Mouse (Mus musculus) cerebellum, adult 11 months (tissue): ENCODE data around the gene Slc25a23.

ENCODE experiments used
- DNase-seq: peaks from one replicate; pipeline ENCODE4 v3.0.0; 2022

The Slc25a23 gene

DNA sequence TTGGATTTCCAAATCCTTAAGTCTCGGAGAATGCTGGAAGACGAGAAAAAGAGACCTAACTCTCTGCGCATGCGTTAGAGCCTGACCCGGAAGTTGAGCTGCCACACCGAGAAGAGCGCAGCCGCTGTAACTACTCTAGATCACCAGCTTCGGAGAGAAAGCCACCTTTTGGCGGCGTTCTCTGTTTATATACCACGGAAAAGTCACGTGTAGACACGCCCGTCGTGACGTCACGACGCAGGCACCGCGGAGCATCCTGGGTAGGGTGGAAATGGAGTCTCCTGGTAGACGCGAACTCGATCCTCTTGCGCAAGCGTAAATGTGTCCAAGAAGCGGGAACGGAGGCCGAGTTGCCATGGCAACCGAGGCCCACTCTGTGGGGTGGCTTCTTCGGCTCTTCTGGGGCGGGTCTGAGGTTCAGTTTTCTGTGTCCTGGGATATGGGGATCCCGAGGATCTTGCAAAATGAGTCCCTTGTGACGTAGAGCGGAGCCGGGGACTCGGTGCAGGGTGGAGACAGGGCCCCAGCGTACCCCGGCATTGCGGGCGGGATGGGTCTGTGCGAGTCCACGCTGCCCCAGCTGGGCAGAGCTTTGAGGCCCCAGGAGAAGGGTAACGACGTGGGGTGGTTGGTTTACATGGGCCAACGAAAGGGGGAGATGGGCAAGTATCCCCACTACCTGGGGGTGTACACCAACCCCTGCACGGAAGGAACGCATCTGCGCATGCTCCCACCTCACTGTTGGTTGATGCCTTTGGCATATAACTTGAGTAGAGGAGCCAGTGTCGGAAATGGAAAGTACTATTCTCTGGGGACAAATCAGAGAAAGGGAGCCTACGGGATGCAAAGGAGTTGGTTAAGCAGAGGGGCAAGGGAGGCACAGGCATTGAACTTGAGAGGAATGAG, 48.2 kb downstream of the Slc25a23 start, which contains the start of the genes Gtf2f1 and Gm17949:
Gene Gtf2f1, minus strand, starts transcription at position 53 of the 906 bp plus-strand sequence.
Gene Gm17949, plus strand, starts transcription at position 234 of the 906 bp plus-strand sequence.
- peak; percentile 91 for DNase-seq

DNA sequence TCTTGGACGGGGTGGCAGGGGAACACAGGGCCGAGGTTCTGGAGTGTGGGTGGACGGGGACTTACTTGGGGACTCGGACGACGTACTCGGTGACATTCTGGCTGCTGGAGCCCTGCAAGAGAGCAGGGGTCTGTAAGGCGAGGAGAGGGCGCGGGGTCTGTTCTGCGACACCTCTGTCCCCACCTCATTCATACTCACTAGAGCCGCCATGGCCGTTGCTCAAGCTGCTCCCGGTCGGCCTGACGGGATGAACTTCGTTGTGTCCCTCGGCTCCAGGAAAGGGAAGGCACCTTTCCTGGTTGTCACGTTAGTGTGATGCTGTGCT, 48.8 kb downstream of the Slc25a23 start:
- no peak for DNase-seq

DNA sequence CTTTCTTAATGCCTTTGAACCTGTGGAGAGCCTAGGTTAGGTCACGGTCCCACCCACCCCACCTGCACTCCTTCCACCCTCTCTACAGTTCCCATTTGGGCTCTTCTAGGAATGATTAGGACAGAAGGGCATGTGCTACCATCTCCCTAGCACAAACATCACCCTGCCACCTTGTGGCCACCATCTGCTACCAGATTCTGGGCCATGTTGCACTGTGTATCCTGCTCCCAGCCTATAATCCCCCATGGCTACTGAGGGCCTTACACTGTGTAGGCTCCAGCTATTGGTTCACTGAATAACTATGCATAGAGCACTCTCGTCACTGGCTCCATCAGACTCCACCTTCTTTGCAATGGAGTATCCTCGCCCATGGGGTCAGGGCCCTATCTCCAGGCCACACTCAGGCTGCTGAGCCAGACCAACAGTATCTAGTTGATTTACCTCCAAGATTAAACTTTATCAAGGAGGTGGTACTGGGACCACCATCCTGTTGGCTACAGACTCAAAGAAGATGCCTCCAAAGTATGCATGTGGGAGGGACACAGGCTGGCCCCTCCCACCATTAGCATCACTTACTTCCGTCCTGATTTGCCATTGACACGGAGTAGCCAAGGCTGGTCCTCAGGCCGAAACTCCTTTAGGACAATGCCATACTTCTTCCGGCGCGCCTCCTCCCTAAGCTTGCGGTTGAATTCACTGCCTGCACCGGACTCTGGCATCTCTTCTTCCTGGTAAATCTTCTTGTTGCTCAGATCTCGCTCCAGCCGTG, 52.3 kb downstream of the Slc25a23 start:
- DNase-seq: no peak

DNA sequence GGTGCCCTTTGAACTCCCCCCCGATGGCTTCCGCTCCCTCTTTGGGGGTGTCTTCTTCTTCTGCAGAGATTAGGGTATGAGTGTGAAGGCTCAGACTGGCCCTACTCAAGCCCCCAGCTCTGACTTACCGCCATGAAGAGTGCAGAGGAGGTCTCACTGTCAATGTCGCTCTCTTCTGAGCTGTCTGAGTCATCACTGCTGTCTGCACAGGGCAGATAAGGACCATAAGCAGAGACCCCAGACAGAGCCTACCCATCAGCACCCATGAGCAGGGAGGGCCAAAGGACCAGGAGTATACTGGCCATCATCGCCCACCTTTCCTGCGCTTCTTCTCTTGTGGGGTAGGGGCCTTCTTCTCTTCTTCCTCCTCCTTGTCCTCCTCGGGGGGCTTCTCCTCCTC, 55.7 kb downstream of the Slc25a23 start:
- DNase-seq: no peak

DNA sequence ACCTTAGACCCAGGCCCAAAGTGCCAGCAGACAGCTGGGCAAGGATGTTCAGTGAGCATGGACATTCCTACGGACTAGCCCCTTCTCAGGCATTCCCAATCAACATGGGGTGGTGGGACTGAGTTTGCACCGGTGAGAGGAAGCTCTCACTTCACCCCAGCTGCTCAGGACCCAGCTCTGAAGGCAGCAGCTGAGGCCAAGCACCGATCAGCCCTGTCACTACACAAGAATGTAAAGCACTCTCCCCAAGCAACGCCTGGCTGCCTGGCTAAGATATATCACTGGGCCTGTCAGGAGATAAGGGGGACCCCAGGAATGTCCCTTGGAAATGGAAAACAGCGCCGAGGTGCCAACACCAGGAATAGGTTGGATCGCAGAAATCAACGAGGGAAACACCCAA, 58.4 kb downstream of the Slc25a23 start:
- DNase-seq: no peak

DNA sequence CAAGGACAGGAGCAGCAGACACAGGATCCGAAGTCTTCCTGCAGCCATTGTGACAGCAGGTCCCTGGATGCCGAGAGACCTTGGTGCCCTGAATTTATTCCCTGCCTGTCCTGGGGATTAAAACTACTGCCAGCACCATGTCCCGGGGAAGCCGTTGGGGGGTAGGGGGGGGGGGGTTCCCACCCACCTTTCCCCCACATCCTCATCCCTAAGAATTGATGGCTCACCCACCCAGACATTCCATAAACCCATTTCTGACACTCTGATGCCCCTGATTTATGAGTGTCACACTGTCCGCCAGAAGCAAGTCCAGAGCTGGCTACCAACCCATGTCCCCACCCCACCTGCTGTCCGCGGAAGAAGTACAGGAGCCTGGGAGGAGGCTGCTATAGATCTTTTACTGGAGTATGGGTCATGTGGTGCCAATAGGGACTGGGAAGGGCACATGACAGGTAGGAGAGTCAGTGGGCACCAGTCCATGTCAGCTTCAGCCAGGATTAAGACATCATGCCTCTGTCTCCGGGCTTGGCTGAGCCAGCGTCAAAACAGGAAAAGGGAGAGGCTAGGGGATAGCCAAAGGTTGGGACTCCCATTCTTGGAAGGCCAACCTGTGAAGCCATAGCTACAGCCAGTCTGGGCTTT, 59.6 kb downstream of the Slc25a23 start, which contains the start of gene Pspn:
Gene Pspn, minus strand, starts transcription at position 51 of the 642 bp plus-strand sequence.
- DNase-seq: no peak

DNA sequence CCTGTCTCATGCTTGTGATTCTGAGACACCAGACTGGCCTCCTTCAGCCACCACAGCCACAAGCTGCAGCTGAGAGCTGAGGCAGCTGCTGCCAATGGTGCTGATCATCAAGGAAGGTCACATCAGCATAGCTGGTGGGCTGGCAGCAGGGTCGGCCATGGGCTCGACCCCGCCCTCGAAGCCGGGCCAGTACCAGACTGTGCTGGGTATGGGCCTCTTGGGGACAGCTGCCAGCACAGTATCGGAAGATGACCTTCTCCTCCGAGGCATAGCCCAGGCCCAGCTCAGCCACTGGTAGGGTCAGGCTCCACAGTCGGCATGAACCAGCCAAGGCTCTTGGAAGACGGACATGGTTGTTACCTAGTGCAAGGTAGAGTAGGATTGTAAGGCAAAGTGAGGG, 60.2 kb downstream of the Slc25a23 start:
- DNase-seq: no peak

DNA sequence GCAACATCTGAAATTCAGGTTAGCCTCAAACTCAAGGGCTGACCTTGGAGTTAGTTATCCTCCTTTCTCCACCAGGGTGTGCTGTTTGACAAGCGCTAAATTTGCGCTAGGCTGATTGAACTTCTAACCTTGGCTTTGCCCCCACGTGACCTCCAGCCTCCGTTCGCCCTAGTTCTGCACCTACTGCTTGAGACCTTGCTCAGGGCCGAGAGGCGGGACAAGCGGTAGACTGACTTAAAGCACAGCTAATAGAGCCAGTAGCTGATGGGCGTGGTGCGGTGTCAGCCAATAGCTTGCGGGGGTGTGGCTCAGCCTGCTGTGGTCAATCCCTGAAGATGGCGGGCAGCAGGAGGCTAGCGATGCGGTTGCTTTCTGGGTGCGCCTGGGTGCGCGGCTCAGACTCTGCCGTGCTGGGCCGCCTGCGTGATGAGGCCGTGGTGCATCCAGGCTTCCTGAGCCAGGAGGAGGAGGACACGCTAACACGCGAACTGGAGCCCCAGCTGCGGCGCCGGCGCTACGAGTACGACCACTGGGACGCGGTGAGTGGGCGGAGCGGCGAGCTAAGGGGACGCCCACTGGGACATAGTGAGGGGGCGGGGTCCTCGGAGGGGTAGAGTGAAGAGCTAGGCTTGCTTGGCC, 62.5 kb downstream of the Slc25a23 start, which contains the start of gene Alkbh7:
Gene Alkbh7, plus strand, starts transcription at position 311 of the 639 bp plus-strand sequence.
- DNase-seq: peak; percentile 93

DNA sequence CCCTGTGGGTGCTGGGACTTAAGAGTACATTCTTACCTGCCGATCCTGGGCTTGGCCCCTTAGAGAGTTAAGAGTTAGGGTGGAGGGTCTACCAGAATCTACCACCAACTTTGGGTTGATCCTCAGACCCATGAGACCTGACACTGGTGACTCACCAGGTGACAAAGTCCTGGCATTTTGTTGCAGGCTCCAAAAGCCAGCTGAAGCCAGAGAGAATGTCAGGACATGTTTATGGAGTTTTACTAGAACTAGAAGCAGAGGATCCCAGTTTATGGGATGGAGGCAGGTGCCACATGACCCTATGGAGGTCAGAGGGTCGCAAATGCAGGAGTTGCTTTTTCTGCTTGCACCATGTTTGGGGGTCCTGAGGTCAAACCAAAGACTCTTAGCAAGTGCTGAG, 63.2 kb downstream of the Slc25a23 start:
- no peak for DNase-seq

DNA sequence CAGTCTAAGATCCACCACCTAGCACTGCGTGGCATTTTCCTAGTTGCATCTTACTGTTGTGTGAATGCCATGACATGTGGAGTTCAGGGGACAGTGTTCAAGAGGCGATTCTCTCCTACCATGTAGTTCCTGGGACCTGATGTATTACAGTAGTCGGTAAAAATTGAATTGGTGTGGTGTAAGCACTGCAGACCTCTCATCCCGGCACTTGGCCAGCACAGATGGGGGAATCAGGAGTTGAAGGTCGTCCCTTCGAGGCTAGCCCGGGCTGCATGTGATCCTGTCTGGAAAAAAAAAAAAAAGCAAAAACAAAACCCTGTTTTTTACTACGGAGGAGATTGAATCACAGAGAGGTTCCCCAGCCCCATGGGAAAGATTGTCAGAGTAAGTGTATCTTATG, 64.6 kb downstream of the Slc25a23 start:
- no peak for DNase-seq
